Mouse (Mus musculus) left cerebral cortex, adult 11 months (tissue): ENCODE data around the gene Sap30.
A peak's percentile ranks its signal among the peaks of the same experiment; 100 is the strongest.

ENCODE experiments used
- DNase-seq: peaks from one replicate; pipeline ENCODE4 v3.0.0; 2022; ENCODE audit warnings: low spot score

Sap30 gene

DNA sequence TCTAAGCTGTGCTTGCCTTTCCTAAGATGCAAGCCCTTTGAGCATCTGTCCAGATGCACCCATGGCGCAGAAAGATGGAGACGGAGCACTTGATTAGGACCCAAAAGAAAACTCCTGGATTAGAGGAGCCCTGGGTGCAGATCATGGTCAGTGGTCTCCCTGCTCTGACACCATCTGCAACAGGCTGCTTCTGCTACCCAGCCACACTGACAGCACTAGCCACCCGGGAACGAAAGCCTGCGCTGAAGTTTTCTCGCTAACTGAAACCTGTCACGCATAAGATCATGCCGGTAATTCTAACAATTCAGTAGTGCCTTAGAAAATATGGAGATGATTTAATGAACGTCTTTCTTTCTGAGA is 51.2 kb downstream of the Sap30 start:
- no peak for DNase-seq

- DNase-seq, result peak; percentile 17
These were observed 51.8 kb downstream of the Sap30 start for GRCm38 (mm10) chr8:57435768-57436436.

- no peak for DNase-seq
These were observed 54.9 kb downstream of the Sap30 start for GRCm38 (mm10) chr8:57432802-57433201.
